Mouse (Mus musculus) gastrocnemius, postnatal 36 days (tissue): Measurements from ENCODE around the gene Ddx58. TPM values are rescaled to one million over a fixed set of nuclear protein-coding genes. Genes with fewer than 3 reads are reported as not detected.

ENCODE experiments used
- DNase-seq, 2 experiments: peaks; one replicate each; pipeline ENCODE4 v3.0.0; 2022
- intact Hi-C: fragments of 180-260 bp; cut with DNase I; formaldehyde crosslinking; loops from one replicate; pipeline ENCODE4 v1.15.1; 2025
- total RNA-seq, 2 experiments: library from RNA; stranded (reverse); gene quantifications; 2 replicates each; pipeline ENCODE4 v1.2.3; 2021

The Ddx58 gene
- total RNA-seq, 2 experiments from 2014 or later: 2.1 to 3.0 TPM

- DNase-seq: peak; percentile 23 to 31
- intact Hi-C loops: no loop called here
Observed at GRCm38 (mm10) chr4:40238483-40239408, 882 bp downstream of the Ddx58 start.

DNA sequence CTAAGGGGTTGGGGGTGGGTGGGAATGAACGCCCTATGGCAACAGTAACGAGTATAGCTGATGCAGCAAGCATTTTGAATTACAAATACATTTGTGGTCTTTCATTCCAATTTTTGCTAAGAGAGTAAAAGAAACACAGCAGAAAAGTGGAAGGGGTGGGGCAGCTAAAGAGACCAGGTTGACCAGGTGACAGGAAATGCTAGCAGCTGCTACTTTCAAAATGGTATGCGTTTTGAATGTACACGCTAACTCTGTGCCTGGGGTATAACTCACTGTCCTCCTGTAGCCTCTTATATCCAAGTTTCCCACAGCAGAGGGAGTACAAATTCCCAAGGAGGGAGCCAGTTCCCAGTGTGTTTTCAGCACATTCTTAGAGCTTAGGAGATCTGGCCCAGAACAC lies 2.8 kb downstream of the Ddx58 start:
- DNase-seq: no peak
- intact Hi-C loops: no loop called here

DNA sequence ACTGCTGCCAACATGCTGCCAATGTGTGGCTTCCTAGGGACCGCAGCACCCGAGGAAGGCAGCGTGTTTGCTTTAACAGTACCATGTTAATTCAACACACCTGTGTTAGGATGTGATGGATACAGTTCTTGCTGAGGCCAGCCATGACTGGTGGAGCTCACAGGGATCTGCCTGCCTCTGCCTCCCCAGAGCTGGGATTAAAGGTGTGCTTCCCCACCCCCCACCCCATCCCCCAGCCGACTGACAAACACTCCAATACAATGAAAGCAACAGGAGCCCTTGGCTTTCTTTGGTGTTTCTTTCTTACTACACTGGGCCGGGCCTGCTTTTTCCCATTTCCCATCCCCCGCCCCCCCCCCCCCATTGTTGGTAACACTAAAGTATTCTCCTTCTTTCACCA lies 5.4 kb downstream of the Ddx58 start:
- DNase-seq: no peak
- intact Hi-C loops: no loop called here

- intact Hi-C loops: no loop called here
Observed at GRCm38 (mm10) chr4:40233062-40233664, 6.5 kb downstream of the Ddx58 start.

DNA sequence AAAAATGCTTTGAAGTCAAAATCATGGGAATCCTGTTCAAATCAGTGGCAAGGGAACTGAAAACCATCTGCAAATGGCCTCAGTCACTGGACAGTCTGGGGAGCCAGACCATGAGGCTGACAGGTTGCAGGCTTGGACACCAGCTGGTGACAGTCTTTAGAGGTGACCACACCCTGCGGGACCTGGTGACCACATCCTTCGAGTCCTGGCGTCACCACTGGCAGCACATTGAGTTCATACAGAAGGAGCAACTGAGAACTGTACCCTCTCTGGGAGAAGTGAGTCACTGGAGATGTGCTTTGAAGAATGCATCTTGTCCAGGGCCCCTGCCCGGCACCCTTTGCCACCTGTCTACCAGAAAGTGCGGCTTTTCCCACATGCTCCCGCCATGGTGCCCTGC lies 9.9 kb downstream of the Ddx58 start:
- no peak for DNase-seq
- intact Hi-C loops: no loop called here

More at GRCm38 (mm10) chr4:40233062-40233664, 6.5 kb downstream of the Ddx58 start:
- DNase-seq: no peak

DNA sequence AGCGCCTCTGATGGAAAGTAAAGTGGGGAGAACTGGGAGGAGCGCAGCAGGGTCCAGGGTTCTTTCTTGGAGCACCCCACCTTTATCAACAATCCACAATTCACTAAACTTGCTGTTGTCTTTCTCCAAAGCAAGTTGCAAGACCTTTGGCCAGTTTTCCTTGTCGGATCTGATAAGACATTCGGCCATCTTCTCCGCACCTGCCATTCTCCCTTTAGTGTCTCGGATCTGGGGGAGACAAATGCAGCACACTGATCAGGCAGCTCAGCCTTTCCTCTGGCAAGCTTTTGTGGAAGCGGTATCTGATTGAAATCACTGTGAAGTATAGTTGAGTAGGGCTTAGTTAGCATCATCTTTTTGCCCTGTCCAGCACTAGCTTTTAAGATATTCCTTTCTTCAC lies 11.7 kb downstream of the Ddx58 start:
- intact Hi-C loops: no loop called here
- DNase-seq: no peak

DNA sequence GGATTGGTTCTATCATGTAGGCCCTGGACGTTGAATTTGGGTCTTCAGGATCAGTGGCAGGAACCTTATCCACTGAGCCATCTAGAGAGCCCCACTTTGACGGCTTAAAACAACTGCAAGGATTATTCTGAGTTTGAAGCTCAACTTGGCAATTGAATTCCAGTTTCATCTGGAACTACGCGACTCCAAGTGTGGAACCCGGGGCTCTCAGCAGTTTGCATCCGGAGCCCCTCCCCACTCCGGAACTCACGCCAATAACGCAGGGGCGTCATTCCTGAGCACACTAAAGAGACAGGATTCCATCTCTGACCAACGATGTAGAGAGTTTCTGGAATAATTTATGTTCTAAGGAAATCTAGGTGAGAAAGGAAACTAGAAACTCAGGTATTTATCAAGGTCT lies 12.5 kb downstream of the Ddx58 start:
- DNase-seq: no peak
- intact Hi-C loops: no loop called here

- intact Hi-C loops: no loop called here
Observed at GRCm38 (mm10) chr4:40226095-40226494, 13.5 kb downstream of the Ddx58 start.

DNA sequence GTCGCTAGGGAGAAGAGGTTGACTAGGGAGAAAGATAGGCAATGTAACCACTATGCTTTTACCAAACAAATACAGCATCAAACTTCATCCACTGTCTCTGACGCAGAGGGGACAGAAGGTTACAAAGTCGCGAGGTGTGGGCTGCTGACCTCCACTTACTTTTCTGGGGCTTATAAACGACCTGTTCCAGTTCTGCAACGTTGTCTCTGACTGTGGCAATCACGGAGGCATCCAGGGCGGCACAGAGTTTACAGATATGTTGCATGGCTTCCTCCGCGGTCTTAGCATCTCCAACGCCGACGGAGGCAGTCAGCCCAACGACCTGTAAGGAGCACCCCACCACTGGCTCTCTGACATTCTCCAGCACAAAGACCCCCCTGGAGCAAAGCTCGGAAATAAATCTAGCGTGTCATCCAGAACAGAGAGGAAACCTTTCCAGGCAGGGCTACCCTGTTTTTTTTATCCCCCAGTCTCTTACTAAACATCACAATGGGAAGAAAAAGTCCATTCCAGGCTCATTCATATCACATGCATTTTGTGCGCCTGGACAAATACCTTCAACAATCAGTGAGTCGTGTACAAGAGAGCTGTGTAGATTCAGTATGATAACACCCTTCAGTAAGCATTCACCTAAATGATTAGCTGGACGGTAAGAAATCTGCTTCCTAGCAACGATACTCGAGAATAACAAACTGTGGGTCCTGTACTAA lies 17.6 kb downstream of the Ddx58 start:
- intact Hi-C loops: no loop called here
- DNase-seq: no peak

More at GRCm38 (mm10) chr4:40226095-40226494, 13.5 kb downstream of the Ddx58 start:
- no peak for DNase-seq

- no peak for DNase-seq
- intact Hi-C loops: no loop called here
Observed at GRCm38 (mm10) chr4:40221004-40221760, 18.4 kb downstream of the Ddx58 start.

DNA sequence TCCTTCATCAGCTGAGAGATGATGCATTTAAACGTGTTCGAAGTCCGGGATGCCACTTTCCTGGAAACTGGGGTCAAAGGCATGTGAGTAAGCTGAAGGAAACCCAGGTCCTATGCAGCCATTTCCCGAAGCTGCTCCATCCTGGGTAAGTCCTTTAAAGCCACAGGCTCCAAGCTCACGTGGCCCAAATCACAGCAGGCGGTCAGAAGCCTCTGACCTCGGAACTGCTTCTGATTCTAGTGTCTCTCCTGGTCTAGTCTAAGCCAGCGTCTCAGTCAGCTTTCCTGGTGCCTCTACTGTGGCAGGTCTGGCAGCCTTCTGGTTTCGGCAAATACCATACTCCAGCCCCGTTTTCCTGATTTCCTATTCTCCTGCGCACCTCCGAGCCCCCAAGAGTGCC lies 19.2 kb downstream of the Ddx58 start:
- intact Hi-C loops: no loop called here
- no peak for DNase-seq

DNA sequence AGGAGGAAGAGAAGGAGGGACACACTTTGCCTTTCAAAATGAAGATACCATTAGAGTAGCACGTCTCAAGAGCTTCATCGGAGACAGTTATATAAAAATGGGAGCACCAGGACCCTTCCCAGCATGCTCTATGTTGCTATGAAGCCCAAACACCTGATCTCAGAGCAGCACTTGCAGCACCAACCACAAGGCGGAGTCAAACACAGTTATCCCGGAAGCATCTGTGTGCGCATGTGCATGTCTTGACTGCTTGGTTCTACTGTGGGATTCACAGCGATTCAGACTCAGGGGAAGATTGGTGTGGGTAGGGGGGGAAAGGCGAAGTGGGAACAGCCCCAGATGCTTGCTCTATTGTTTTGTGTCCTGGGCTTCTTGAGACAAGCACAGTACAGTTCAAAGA lies 21.2 kb downstream of the Ddx58 start:
- intact Hi-C loops: no loop called here
- DNase-seq: no peak

DNA sequence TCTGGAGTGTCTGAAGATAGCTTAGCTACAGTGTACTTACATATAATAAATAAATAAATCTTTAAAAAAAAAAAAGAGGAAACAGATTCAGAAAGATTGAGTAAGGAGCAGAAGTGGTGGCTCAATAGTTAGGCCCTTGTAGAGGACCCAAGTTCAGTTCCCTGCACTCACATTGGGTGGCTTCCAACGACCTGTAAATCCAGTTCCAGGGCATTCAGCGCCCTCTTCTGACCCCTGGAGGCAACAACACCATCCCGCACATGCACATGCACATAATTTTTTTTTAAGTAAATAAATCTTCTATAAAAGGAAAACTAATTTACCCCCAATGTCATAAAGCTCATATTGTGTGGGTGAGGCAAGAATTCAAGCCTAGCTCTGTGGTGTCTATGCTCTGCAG lies 21.7 kb downstream of the Ddx58 start:
- intact Hi-C loops: no loop called here
- no peak for DNase-seq

DNA sequence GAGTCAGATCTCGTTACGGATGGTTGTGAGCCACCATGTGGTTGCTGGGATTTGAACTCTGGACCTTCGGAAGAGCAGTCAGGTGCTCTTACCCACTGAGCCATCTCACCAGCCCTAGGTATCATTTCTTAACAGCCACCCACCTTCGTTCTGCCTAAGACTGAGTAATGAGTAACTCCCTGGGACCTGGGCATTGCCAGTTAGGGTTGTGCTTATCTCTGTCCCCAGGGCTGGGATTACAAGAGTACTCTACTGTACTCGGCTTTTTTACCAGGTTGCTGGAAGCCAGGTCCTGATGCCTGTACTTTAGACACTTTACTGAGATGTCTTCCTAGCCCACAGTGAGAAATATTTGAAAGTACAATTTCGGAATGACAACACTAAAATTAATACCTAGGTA lies 27.5 kb downstream of the Ddx58 start:
- intact Hi-C loops: no loop called here
- DNase-seq: no peak

DNA sequence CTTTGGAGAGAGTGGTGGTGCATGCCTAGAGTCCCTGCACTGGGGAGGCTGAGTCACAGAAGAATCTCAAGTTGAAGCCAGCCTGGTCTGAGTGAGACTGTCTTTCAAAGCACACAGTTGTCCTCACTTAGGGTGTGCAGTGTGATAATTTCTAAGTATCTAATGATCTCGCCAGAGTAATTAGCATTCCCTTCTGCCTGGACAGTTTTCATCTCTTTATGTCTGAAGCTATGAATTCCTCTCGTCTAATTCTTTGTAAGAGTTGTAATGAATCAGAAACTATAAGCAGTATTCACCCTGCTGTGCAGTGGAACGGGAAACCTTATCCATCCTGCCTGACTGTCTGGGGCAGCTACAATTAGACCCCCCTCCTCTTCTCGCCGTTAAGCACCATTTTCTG lies 31.9 kb downstream of the Ddx58 start:
- DNase-seq: no peak
- intact Hi-C loops: no loop called here

DNA sequence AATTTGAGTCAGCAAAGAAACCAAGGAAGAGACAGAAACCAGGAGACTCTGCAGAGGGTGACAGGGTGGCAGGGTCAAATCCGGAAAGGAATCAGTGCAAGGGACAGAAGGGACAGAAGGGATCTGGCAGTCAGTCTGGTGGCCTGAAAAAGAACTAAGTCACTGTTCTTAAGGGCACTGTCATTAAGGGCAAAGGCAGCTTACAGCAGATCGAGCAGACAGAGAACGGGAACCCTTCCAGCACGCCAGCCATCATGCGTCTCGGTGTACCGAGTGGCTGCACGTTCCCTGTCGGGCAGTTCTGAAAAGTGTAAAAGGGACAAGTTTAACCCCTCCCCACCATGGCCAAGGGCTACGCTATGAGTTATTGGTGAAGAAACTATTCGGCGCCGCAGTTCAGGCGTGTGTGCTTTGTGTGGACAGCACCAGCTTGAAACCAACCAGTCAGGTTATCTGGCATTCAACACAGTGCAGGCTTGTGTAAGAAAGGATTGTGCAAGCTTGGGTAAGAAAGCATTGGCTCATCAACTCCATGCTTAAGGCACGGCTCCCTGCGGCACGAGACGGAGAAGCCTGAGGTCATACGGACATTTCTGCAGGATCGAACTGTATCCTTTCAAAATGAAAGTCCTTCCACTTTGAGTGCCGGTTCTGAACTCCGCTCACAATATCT lies 34.3 kb downstream of the Ddx58 start:
- no peak for DNase-seq
- intact Hi-C loops: no loop called here

DNA sequence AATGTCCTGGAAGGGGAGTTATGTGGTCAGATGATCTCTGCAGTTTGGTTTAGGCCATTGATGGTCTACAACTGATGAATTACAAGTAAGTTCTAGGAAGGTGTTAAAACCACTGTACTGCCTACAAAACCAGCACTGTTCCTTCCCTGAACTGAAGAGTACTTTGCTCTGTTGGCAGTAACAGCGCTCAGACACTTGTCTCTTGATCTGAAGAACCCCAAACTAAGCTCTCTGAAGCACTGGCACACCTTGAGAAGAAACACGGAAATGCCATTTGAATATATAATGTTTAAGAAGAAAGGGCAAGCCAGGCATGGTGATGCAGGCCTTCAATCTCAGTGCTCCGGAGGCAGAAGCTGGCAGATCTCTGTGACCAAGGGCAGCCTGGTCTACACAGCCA lies 35.3 kb downstream of the Ddx58 start:
- DNase-seq: no peak
- intact Hi-C loops: no loop called here

DNA sequence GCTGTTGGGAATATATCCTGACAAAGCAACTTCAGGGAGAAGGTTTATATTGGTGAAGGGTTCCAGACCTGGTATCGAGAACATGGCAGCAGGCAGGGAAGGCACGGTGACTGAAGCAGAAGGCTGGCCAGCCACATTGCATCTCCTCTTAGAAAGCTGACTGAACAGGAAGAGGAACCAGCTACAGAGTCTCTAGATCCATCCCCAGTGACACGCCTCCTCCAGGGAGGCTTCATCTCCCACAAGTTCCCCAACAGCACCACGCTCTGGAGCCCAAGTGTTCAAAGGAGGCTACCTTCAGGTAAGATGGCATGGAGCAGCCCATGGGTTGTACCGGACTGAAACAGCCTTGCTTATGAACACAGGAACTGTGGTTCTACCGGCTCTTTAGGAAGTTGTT lies 37.4 kb downstream of the Ddx58 start:
- intact Hi-C loops: no loop called here
- DNase-seq: no peak

DNA sequence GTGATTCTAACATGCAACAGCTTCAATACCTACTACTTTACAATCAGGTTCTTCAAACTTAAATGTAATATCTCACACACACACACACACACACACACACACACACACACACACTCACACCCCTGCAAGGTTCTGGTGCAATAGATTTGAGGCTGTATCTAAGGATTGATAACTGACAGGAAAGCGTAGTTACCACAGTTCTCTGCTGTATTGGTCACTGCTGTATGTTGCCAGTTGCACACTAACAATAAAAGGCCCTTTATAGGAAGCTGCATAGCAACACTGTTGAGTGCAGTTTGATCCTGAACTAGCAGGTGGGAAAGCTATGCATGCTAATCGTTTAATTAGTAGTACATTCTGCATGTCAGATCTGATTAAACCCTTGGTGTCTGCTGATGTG lies 44.3 kb downstream of the Ddx58 start:
- no peak for DNase-seq

GRCm38 (mm10) chr4:40193461-40193860 lies 46.2 kb downstream of the Ddx58 start:
- intact Hi-C loops: no loop called here
- DNase-seq: no peak

More for the DNA sequence above, 44.3 kb downstream of the Ddx58 start:
- intact Hi-C loops: no loop called here
